Mouse (Mus musculus): ENCODE measurements around the gene Btbd9.

DNA sequence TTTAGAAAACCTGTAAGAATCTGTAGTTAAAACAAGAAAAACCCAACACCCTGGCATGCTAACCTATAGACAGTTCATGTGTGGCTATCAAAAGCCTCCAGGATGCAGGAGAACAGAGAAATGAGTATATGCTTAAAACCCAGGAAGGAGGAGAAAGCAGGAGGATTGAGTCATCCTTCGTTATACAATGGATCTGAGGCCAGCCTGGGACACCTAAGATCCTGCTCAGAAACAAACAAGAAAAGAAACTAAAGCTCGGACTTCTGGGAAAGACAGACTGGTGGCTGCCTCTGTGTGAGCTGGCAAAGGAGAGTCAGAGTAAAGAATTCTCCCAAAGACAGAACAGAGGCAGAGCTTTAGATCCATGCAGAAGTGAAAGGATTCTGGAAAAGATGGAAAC, 17.7 kb downstream of the Btbd9 start:
- TF ChIP-seq CHD2 (IDR thresholded peaks at IDR 0.05; ENCODE audit: low read depth, low read length) (no peak), HCFC1 (IDR thresholded peaks at IDR 0.05; ENCODE audit: borderline replicate concordance, insufficient read depth, low read length) (no peak), ZC3H11A (IDR thresholded peaks at IDR 0.05; ENCODE audit: borderline replicate concordance, low read depth, low read length) (no peak), MAFK (IDR thresholded peaks at IDR 0.05; ENCODE audit: insufficient read depth, low read depth, low read length) (no peak), ZNF384 (IDR thresholded peaks at IDR 0.05; ENCODE audit: low read depth, low read length) (no peak)
